Mouse (Mus musculus): ENCODE measurements around the gene Ehbp1l1. TPM values are rescaled to one million over a fixed set of nuclear protein-coding genes. Genes with fewer than 3 reads are reported as not detected.

The Ehbp1l1 gene
- polyA plus RNA-seq, 2 experiments = 25.4 to 51.1 TPM

- TF ChIP-seq POLR2A (IDR thresholded peaks at IDR 0.05; ENCODE audit: borderline replicate concordance, extremely low read depth, insufficient read depth, insufficient read length) = no peak
- ATAC-seq (ENCODE audit: low FRiP score, low read depth) (no peak), DNase-seq (ENCODE audit: low spot score) (no peak)
- WGBS = 87% methylated on average over 15 of the region's 15 CpGs
- H3K9ac ChIP-seq (ENCODE audit: low read depth, low read length, severe bottlenecking) = no peak overlapping the region
- H3K4me3 ChIP-seq (replicated peaks; ENCODE audit: low read length) = no peak overlapping the region
- H3K27me3 ChIP-seq (ENCODE audit: control insufficient read depth, insufficient read depth, low read length) = no peaks in the 10 kb centered on the region
- H3K4me1 ChIP-seq (ENCODE audit: control insufficient read depth, insufficient read depth, low read length) = peaks cover 15% of the 10 kb centered on the region
- peaks cover 66% of the 10 kb centered on the region for H3K36me3 ChIP-seq (ENCODE audit: control insufficient read depth, insufficient read depth, low read length)
- H3K9me3 ChIP-seq (ENCODE audit: control insufficient read depth, low read length) = no peaks in the 10 kb centered on the region
- no peak overlapping the region for H3K27ac ChIP-seq (replicated peaks; ENCODE audit: low read depth, low read length)
- no peak overlapping the region for H3K4me2 ChIP-seq (replicated peaks; ENCODE audit: low read depth, low read length, severe bottlenecking)
These were observed 60.7 kb downstream of the Ehbp1l1 start for GRCm38 (mm10) chr19:5665465-5665864.

GRCm38 (mm10) chr19:5664669-5665257 is 61.4 kb downstream of the Ehbp1l1 start:
- Histone ChIP-seq H3K9me3 (ENCODE audit: control insufficient read depth, low read length) (no peaks in the 10 kb centered on the region), H3K27ac (replicated peaks; ENCODE audit: low read depth, low read length) (no peak overlapping the region), H3K4me1 (ENCODE audit: control insufficient read depth, insufficient read depth, low read length) (peaks cover 15% of the 10 kb centered on the region), H3K27me3 (ENCODE audit: control insufficient read depth, insufficient read depth, low read length) (no peaks in the 10 kb centered on the region), H3K4me3 (replicated peaks; ENCODE audit: low read length) (no peak overlapping the region), H3K4me2 (replicated peaks; ENCODE audit: low read depth, low read length, severe bottlenecking) (no peak overlapping the region), H3K36me3 (ENCODE audit: control insufficient read depth, insufficient read depth, low read length) (peaks cover 61% of the 10 kb centered on the region), H3K9ac (ENCODE audit: low read depth, low read length, severe bottlenecking) (no peak overlapping the region)
- DNase-seq (ENCODE audit: low spot score) (no peak), ATAC-seq (ENCODE audit: low FRiP score, low read depth) (no peak)
- 91% methylated on average over 10 of the region's 10 CpGs for WGBS
- no peak for TF ChIP-seq POLR2A (IDR thresholded peaks at IDR 0.05; ENCODE audit: borderline replicate concordance, extremely low read depth, insufficient read depth, insufficient read length)

- TF ChIP-seq POLR2A (IDR thresholded peaks at IDR 0.05; ENCODE audit: borderline replicate concordance, extremely low read depth, insufficient read depth, insufficient read length) = peak; percentile 65; the same call in 1 of the 2 replicates
- Histone ChIP-seq H3K9me3 (ENCODE audit: control insufficient read depth, low read length) (no peaks in the 10 kb centered on the region), H3K4me3 (replicated peaks; ENCODE audit: low read length) (peak within 1 kb of the TSS; percentile 46), H3K9ac (ENCODE audit: low read depth, low read length, severe bottlenecking) (peak within 1 kb of the TSS; percentile 54), H3K4me2 (replicated peaks; ENCODE audit: low read depth, low read length, severe bottlenecking) (peak within 1 kb of the TSS; percentile 50), H3K4me1 (ENCODE audit: control insufficient read depth, insufficient read depth, low read length) (peaks cover 15% of the 10 kb centered on the region), H3K27me3 (ENCODE audit: control insufficient read depth, insufficient read depth, low read length) (no peaks in the 10 kb centered on the region), H3K36me3 (ENCODE audit: control insufficient read depth, insufficient read depth, low read length) (peaks cover 50% of the 10 kb centered on the region), H3K27ac (replicated peaks; ENCODE audit: low read depth, low read length) (peak within 1 kb of the TSS; percentile 80)
- ATAC-seq (ENCODE audit: low FRiP score, low read depth) (peak; percentile 91), DNase-seq (ENCODE audit: low spot score) (peak; percentile 89)
- under 1% methylated on average over 29 of the region's 32 CpGs for WGBS
These were observed 62.9 kb downstream of the Ehbp1l1 start, which contains the start of gene Sipa1 for GRCm38 (mm10) chr19:5662981-5663913. Gene Sipa1 (minus strand): TSS chr19:5663707.

DNA sequence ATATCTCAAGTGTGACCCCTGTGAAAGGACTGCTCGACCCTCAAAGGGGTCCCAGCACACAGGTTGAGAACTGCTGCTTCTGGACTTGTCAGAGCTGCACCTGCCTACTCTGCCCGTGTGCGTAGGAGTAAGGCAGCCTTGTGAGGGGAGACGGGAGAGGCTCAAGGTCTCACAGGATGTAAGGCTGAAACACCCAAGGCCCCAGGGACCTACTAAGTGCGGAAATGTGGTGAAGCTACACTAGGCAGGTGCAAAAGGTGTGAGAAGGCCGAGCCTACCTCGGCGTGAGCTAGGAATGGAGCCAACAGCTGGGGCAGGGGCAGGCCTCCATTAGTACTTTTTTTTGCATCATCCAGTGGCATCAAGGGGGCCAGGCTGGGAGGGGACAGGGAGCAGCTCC is 63.8 kb downstream of the Ehbp1l1 start:
- Histone ChIP-seq H3K9ac (ENCODE audit: low read depth, low read length, severe bottlenecking) (peak overlapping the region; percentile 54; the same call in 1 of the 2 replicates), H3K9me3 (ENCODE audit: control insufficient read depth, low read length) (no peaks in the 10 kb centered on the region), H3K4me1 (ENCODE audit: control insufficient read depth, insufficient read depth, low read length) (peaks cover 15% of the 10 kb centered on the region), H3K36me3 (ENCODE audit: control insufficient read depth, insufficient read depth, low read length) (peaks cover 49% of the 10 kb centered on the region), H3K4me3 (replicated peaks; ENCODE audit: low read length) (peak overlapping the region; percentile 46), H3K27me3 (ENCODE audit: control insufficient read depth, insufficient read depth, low read length) (no peaks in the 10 kb centered on the region), H3K4me2 (replicated peaks; ENCODE audit: low read depth, low read length, severe bottlenecking) (peak overlapping the region; percentile 50), H3K27ac (replicated peaks; ENCODE audit: low read depth, low read length) (peak overlapping the region; percentile 80)
- TF ChIP-seq POLR2A (IDR thresholded peaks at IDR 0.05; ENCODE audit: borderline replicate concordance, extremely low read depth, insufficient read depth, insufficient read length) = no peak
- 60% methylated on average over 8 of the region's 8 CpGs for WGBS
- ATAC-seq (ENCODE audit: low FRiP score, low read depth) (no peak), DNase-seq (ENCODE audit: low spot score) (no peak)

GRCm38 (mm10) chr19:5660942-5661751 is 65.0 kb downstream of the Ehbp1l1 start:
- Histone ChIP-seq H3K4me2 (replicated peaks; ENCODE audit: low read depth, low read length, severe bottlenecking) (peak overlapping the region; percentile 11), H3K27ac (replicated peaks; ENCODE audit: low read depth, low read length) (no peak overlapping the region), H3K4me1 (ENCODE audit: control insufficient read depth, insufficient read depth, low read length) (peaks cover 15% of the 10 kb centered on the region), H3K27me3 (ENCODE audit: control insufficient read depth, insufficient read depth, low read length) (no peaks in the 10 kb centered on the region), H3K9ac (ENCODE audit: low read depth, low read length, severe bottlenecking) (0 out of 2 replicates have a peak overlapping the region, but pooled peaks have one; percentile 21), H3K9me3 (ENCODE audit: control insufficient read depth, low read length) (no peaks in the 10 kb centered on the region), H3K36me3 (ENCODE audit: control insufficient read depth, insufficient read depth, low read length) (peaks cover 42% of the 10 kb centered on the region), H3K4me3 (replicated peaks; ENCODE audit: low read length) (no peak overlapping the region)
- DNase-seq (ENCODE audit: low spot score) (no peak), ATAC-seq (ENCODE audit: low FRiP score, low read depth) (no peak)
- TF ChIP-seq POLR2A (IDR thresholded peaks at IDR 0.05; ENCODE audit: borderline replicate concordance, extremely low read depth, insufficient read depth, insufficient read length) = no peak
- 86% methylated on average over 16 of the region's 16 CpGs for WGBS

Small RNA genes lying within 50 kb of the gene (microRNA-seq; reads per million reads assigned to microRNA genes)
- gene Mir6987 = not detected

Other genes with a start within 250 kb of the Ehbp1l1 start
- 40.8 and 53.5 TPM in 2 replicates for gene Mus81, start 237.9 kb downstream of the Ehbp1l1 start, polyA plus RNA-seq (2012; rRNA removed)
- 33.9 and 38.7 TPM in 2 replicates for gene Mus81, start 237.9 kb downstream of the Ehbp1l1 start, polyA plus RNA-seq (2014; fragmentation: Nextera tagmentation; extraction: Ambion mirVana)
- 913 and 966 TPM in 2 replicates for gene Cfl1, start 235.9 kb downstream of the Ehbp1l1 start, polyA plus RNA-seq (2012; rRNA removed)
- 2,572 and 2,655 TPM in 2 replicates for gene Cfl1, start 235.9 kb downstream of the Ehbp1l1 start, polyA plus RNA-seq (2014; fragmentation: Nextera tagmentation; extraction: Ambion mirVana)
- gene 1700020D05Rik, start 222.5 kb downstream of the Ehbp1l1 start, polyA plus RNA-seq (2012; rRNA removed) = 2.4 and 3.1 TPM in 2 replicates
- gene 1700020D05Rik, start 222.5 kb downstream of the Ehbp1l1 start, polyA plus RNA-seq (2014; fragmentation: Nextera tagmentation; extraction: Ambion mirVana) = not detected in 2 replicates
- gene Snx32, start 215.8 kb downstream of the Ehbp1l1 start, polyA plus RNA-seq (2012; rRNA removed) = 23.6 and 26.0 TPM in 2 replicates
- gene Snx32, start 215.8 kb downstream of the Ehbp1l1 start, polyA plus RNA-seq (2014; fragmentation: Nextera tagmentation; extraction: Ambion mirVana) = 9.6 and 10.5 TPM in 2 replicates
- 5.6 and 7.2 TPM in 2 replicates for gene Ovol1, start 165.7 kb downstream of the Ehbp1l1 start, polyA plus RNA-seq (2012; rRNA removed)
- 9.9 and 12.8 TPM in 2 replicates for gene Ovol1, start 165.7 kb downstream of the Ehbp1l1 start, polyA plus RNA-seq (2014; fragmentation: Nextera tagmentation; extraction: Ambion mirVana)
- gene Ap5b1, start 158.3 kb downstream of the Ehbp1l1 start, polyA plus RNA-seq (2012; rRNA removed) = 2.6 and 3.5 TPM in 2 replicates
- gene Ap5b1, start 158.3 kb downstream of the Ehbp1l1 start, polyA plus RNA-seq (2014; fragmentation: Nextera tagmentation; extraction: Ambion mirVana) = 3.1 and 3.7 TPM in 2 replicates
- gene Rnaseh2c, start 124.4 kb downstream of the Ehbp1l1 start, polyA plus RNA-seq (2012; rRNA removed) = 101 and 103 TPM in 2 replicates
- gene Rnaseh2c, start 124.4 kb downstream of the Ehbp1l1 start, polyA plus RNA-seq (2014; fragmentation: Nextera tagmentation; extraction: Ambion mirVana) = 95.5 and 107 TPM in 2 replicates
- gene Kat5, start 116.1 kb downstream of the Ehbp1l1 start, polyA plus RNA-seq (2012; rRNA removed) = 115 and 127 TPM in 2 replicates
- 27.4 and 34.6 TPM in 2 replicates for gene Kat5, start 116.1 kb downstream of the Ehbp1l1 start, polyA plus RNA-seq (2014; fragmentation: Nextera tagmentation; extraction: Ambion mirVana)
- 59.8 and 88.7 TPM in 2 replicates for gene Rela, start 88.8 kb downstream of the Ehbp1l1 start, polyA plus RNA-seq (2012; rRNA removed)
- gene Rela, start 88.8 kb downstream of the Ehbp1l1 start, polyA plus RNA-seq (2014; fragmentation: Nextera tagmentation; extraction: Ambion mirVana) = 54.8 and 57.2 TPM in 2 replicates
- 62.5 and 86.0 TPM in 2 replicates for gene Sipa1, start 62.6 kb downstream of the Ehbp1l1 start, polyA plus RNA-seq (2012; rRNA removed)
- gene Sipa1, start 62.6 kb downstream of the Ehbp1l1 start, polyA plus RNA-seq (2014; fragmentation: Nextera tagmentation; extraction: Ambion mirVana) = 27.9 and 29.1 TPM in 2 replicates
- 30.1 and 38.9 TPM in 2 replicates for gene Map3k11, start 37.6 kb downstream of the Ehbp1l1 start, polyA plus RNA-seq (2012; rRNA removed)
- gene Map3k11, start 37.6 kb downstream of the Ehbp1l1 start, polyA plus RNA-seq (2014; fragmentation: Nextera tagmentation; extraction: Ambion mirVana) = 19.0 and 20.7 TPM in 2 replicates
- gene Pcnx3, start 37.4 kb downstream of the Ehbp1l1 start, polyA plus RNA-seq (2012; rRNA removed) = 101 and 160 TPM in 2 replicates
- gene Pcnx3, start 37.4 kb downstream of the Ehbp1l1 start, polyA plus RNA-seq (2014; fragmentation: Nextera tagmentation; extraction: Ambion mirVana) = 31.8 and 32.3 TPM in 2 replicates
- gene Kcnk7, start 21.9 kb downstream of the Ehbp1l1 start, polyA plus RNA-seq (2012; rRNA removed) = 0.41 and 0.63 TPM in 2 replicates
- 0.65 and 0.81 TPM in 2 replicates for gene Kcnk7, start 21.9 kb downstream of the Ehbp1l1 start, polyA plus RNA-seq (2014; fragmentation: Nextera tagmentation; extraction: Ambion mirVana)
- 169 and 253 TPM in 2 replicates for gene Fam89b, start 3.3 kb upstream of the Ehbp1l1 start, polyA plus RNA-seq (2012; rRNA removed)
- gene Fam89b, start 3.3 kb upstream of the Ehbp1l1 start, polyA plus RNA-seq (2014; fragmentation: Nextera tagmentation; extraction: Ambion mirVana) = 125 TPM in 2 replicates
- gene Ltbp3, start 14.6 kb upstream of the Ehbp1l1 start, polyA plus RNA-seq (2012; rRNA removed) = 341 and 441 TPM in 2 replicates
- 99.8 and 103 TPM in 2 replicates for gene Ltbp3, start 14.6 kb upstream of the Ehbp1l1 start, polyA plus RNA-seq (2014; fragmentation: Nextera tagmentation; extraction: Ambion mirVana)
- gene Scyl1, start 45.1 kb upstream of the Ehbp1l1 start, polyA plus RNA-seq (2012; rRNA removed) = 152 and 186 TPM in 2 replicates
- 78.4 and 81.1 TPM in 2 replicates for gene Scyl1, start 45.1 kb upstream of the Ehbp1l1 start, polyA plus RNA-seq (2014; fragmentation: Nextera tagmentation; extraction: Ambion mirVana)
- 22.7 and 30.1 TPM in 2 replicates for gene Frmd8, start 149.0 kb upstream of the Ehbp1l1 start, polyA plus RNA-seq (2012; rRNA removed)
- gene Frmd8, start 149.0 kb upstream of the Ehbp1l1 start, polyA plus RNA-seq (2014; fragmentation: Nextera tagmentation; extraction: Ambion mirVana) = 22.6 and 22.7 TPM in 2 replicates
- 6.2 and 6.3 TPM in 2 replicates for gene Slc25a45, start 151.5 kb upstream of the Ehbp1l1 start, polyA plus RNA-seq (2012; rRNA removed)
- gene Slc25a45, start 151.5 kb upstream of the Ehbp1l1 start, polyA plus RNA-seq (2014; fragmentation: Nextera tagmentation; extraction: Ambion mirVana) = 2.5 and 3.0 TPM in 2 replicates
- 4.8 TPM in 2 replicates for gene Tigd3, start 167.8 kb upstream of the Ehbp1l1 start, polyA plus RNA-seq (2012; rRNA removed)
- 1.7 and 2.0 TPM in 2 replicates for gene Tigd3, start 167.8 kb upstream of the Ehbp1l1 start, polyA plus RNA-seq (2014; fragmentation: Nextera tagmentation; extraction: Ambion mirVana)
- 179 and 199 TPM in 2 replicates for gene Dpf2, start 186.7 kb upstream of the Ehbp1l1 start, polyA plus RNA-seq (2012; rRNA removed)
- 143 and 147 TPM in 2 replicates for gene Dpf2, start 186.7 kb upstream of the Ehbp1l1 start, polyA plus RNA-seq (2014; fragmentation: Nextera tagmentation; extraction: Ambion mirVana)
- gene Cdc42ep2, start 198.5 kb upstream of the Ehbp1l1 start, polyA plus RNA-seq (2012; rRNA removed) = 9.7 and 10.0 TPM in 2 replicates
- gene Cdc42ep2, start 198.5 kb upstream of the Ehbp1l1 start, polyA plus RNA-seq (2014; fragmentation: Nextera tagmentation; extraction: Ambion mirVana) = 6.5 and 8.0 TPM in 2 replicates
- 87.9 and 109 TPM in 2 replicates for gene Pola2, start 237.9 kb upstream of the Ehbp1l1 start, polyA plus RNA-seq (2012; rRNA removed)
- 65.8 and 66.3 TPM in 2 replicates for gene Pola2, start 237.9 kb upstream of the Ehbp1l1 start, polyA plus RNA-seq (2014; fragmentation: Nextera tagmentation; extraction: Ambion mirVana)